Mouse (Mus musculus) right cerebral cortex, postnatal 14 days (tissue): ENCODE results near the gene Ubqln4.
A peak's percentile ranks its signal among the peaks of the same experiment; 100 is the strongest.

Experiments used
- DNase-seq: peaks from one replicate; pipeline ENCODE4 v3.0.0; 2022

The Ubqln4 gene

DNA sequence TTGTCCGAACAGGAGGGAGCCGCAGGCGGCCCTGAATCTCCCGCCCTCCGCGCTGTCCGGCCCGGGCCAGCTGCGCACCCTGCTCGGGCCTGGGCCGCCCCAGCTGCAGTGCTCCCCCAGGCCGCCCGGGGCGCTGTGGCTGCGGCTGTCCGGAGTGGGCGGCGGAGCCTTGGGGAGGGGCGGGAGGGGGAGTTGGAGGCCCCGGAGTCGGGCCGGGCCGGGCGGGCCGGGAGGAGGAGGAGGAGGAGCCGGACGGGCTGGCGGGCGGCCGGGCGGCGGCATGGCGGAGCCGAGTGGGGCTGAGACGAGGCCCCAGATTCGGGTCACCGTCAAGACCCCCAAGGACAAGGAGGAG lies at the start of gene Ubqln4:
Ubqln4 (plus strand) TSS at position 234 of the 355 bp plus-strand sequence.
- peak; percentile 85 for DNase-seq

DNA sequence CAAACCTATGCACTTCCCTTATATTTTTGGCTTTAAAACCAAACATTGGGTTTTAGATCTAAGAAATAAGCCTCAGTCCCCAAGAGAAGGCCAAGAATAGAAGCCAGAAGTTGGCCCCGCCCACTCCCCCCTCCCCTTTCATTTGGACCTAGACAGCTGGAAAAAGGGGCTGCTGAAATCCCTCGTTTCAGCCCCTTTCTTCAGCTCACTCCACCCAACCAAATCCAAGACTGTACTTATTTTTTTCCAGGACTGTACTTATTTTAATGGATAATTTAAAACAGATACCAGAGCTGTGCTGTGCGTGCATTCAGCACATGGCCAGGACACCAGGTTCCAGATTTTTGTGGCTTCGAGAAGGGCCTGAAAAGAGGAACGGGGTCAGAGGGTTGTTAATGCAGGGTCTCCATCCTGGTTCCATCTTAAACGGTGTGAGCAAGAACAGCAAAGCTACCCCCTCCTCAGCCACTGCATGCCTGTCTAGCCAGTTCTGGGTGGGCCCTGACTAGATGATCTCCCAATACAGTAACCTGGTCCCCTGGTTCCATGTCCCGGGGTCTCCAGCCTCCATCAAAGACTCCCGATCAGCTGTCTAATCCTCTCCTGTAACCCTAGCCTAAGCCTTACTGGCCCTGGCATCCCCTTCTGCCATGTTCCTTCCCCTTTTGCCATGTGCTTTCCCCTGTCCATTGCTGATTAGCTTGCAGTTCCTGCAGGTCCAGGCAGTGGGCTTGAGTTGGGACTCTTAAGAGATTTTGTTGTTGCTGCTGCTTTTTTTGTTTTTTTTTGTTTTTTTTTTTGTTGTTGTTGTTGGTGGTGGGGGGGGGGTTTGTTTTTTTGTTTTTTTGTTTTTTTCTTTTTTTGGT lies 49.4 kb upstream of the Ubqln4 start:
- no peak for DNase-seq

- no peak for DNase-seq
Observed at GRCm38 (mm10) chr3:88505081-88505480, 48.5 kb upstream of the Ubqln4 start.

- no peak for DNase-seq
Observed at GRCm38 (mm10) chr3:88505765-88506164, 47.8 kb upstream of the Ubqln4 start.

- no peak for DNase-seq
Observed at GRCm38 (mm10) chr3:88509250-88509649, 44.3 kb upstream of the Ubqln4 start.

- peak; percentile 91 for DNase-seq
Observed at GRCm38 (mm10) chr3:88509692-88510420, 43.7 kb upstream of the Ubqln4 start, which contains the start of gene Lmna. Gene Lmna, minus strand, starts transcription at chr3:88509956.

GRCm38 (mm10) chr3:88510421-88511289 lies 42.9 kb upstream of the Ubqln4 start:
- DNase-seq, result no peak

- no peak for DNase-seq
Observed at GRCm38 (mm10) chr3:88511559-88511958, 42.0 kb upstream of the Ubqln4 start.

GRCm38 (mm10) chr3:88512141-88512895 lies 41.2 kb upstream of the Ubqln4 start:
- DNase-seq, result no peak

DNA sequence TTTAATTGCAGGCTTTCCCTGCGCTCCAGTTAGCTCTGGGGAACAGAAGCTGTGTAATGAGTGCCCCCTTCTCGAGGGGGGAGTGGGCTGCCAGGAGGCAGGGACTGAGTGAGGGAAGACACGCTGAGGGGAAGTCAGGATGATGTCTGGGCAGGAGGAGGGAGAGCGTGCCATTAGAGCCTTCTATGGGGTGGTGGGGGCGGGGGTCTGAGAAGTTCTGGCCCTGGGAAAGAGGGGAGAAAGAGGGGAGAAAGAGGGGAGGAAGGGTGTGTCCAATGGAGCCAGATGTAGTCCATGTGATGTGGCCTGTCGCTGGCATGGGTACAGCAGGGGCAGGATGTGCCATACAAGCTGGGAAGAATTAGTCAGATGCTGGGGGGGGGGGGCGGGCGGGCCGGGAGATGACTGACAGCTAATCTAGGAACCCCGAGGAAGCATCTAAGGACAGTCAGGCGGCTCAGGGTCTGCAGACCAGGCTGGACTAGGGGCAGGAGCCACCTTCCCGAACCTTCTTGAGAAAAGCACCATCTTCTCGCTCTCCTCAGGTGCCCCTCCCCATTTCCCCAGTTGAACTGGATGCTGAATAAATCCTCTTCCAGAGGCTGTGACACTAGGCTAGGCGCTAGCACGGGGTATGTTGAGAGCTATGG lies 40.5 kb upstream of the Ubqln4 start:
- DNase-seq, result no peak

- DNase-seq, result no peak
Observed at GRCm38 (mm10) chr3:88513546-88514115, 39.9 kb upstream of the Ubqln4 start.

DNA sequence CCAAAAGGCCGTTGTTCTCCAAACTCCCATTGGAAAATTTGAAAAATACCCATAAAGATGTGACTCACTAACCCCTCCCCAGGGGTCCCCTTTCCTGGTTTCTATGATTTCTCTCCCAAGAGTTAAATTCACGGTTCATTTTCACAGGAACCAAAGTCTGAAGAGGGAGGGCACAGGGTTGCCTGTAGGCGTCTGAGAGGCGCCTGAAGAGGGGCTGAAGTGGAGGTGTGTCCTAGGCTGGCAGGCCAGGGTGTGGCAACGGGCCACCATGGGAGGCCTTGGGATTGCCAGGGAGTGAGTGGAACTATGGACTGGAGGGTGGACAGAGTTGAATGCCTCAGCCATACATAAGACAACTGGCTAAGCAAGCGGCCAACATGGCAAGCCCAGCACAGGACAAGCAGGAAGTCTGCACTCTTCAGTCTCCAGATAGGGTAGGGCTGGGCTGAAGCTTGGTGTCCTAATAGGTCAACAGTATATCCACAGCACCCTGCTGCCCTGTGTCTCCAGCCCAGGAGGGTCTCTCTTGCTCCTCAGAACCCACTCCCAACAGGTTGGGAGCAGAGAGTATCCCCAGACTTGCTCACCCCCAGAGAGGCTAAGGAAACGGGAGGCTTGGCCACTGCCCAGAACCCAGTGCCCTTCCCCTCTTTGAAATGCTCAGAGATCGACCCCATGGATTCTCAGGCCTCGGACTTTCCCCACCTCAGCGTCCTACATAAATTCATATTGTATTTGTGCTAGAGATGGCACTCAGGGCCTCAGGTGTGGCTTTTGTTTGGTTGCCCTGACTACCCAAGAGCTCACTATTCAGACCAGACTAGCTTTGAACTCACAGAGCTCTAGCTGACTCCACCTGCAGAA lies 39.1 kb upstream of the Ubqln4 start:
- DNase-seq, result no peak

GRCm38 (mm10) chr3:88515095-88515386 lies 38.5 kb upstream of the Ubqln4 start:
- no peak for DNase-seq

DNA sequence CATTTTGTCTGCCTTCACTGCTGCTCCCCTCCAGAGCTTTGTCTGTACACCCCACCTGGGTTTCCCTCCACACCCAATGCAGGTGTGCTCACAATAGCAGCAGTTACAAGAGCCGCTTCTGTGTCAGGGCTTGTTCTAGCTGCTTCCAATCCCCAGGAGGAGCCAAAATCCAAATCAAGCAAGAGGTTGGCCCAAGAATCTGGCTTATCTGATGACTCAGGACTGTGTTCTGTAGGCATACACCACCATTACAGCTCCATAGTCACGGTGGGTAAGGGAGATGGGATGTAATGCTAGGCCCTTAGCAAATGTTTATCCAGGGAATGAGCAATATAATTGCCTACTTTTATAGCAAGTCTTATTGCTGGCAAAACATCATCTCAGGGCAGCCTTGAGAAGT lies 37.2 kb upstream of the Ubqln4 start:
- DNase-seq, result no peak

- no peak for DNase-seq
Observed at GRCm38 (mm10) chr3:88518411-88518810, 35.1 kb upstream of the Ubqln4 start.

DNA sequence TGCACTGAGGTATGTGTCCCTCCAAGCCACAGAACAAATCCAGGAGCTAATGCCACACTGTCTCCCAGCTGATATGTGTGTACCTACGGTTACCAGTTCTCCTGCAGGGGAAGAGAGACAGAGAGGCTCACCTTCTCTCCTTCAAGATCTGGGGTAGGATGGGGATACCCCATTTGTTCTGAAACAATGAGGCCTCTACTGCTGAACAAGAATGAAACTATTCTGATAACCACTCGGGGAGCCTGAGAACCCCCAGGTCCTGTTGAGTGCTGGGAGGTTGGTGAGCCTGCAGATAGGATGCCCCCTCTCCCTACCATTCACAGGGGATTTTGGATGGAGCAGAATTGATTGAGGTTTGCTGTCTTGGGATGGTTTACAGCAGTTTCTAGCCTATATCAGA lies 33.5 kb upstream of the Ubqln4 start:
- DNase-seq, result no peak

DNA sequence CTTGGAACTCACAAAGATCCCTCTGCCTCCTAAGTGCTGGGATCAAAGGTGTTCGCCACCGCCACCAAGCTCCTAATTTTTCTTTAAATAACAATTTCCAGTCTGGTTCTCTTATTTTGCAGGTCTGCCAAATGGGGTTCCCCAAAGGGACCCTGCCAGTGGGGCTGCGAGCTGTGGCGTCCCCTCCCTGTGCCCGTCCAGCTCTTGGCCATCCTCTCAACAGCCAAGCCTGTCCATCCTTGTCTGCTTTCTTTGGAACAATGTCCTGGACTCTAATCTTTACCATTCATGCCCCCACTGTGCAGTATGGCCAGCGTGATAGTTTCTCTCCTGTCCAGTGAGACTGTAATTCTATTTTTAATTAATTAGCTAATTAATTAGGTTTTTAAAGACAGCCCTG lies 32.4 kb upstream of the Ubqln4 start:
- no peak for DNase-seq

DNA sequence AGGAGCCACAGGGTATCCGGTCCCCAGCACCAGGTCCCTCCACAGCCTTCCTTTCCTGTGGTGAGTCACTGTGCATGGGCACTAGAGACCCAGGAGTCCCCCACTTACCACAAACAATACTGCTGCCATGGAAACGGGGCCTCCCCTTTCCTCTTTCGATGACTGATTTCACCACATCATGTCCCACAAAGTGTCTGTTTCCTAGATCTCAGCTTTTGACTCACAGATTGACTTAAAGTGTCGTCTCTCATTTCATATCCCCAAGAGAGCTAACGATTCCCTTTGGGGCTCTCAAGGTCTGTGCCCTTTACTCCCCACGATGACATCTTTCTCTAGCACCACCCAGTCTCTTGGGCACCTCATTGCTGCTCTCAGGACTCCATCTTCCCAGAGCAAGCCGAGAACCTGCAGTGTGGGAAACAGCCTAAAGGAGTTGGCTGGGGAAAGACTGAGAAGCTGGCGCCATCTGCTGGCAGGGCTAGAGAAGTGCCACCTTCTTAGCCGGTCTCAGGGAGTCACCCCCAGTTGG lies 31.7 kb upstream of the Ubqln4 start:
- peak; percentile 56 for DNase-seq

DNA sequence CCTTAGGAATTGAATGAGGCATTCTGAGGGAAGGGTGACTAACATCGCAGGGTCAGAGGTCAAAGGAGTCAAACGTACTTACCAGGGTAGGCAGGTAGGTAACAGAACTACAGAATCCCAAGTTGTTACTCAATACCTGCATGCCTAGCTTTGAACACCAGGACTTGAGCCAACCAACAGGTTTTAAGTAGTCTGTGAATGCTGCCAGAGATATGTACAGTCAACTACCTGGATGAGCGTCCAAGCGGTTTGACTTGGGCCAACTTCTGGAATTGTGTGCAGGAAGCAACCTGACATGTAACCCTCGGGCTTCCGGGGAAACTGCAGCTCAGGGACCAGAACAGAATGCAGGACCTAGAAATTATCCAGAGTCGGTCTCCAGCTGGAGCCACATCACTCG lies 30.5 kb upstream of the Ubqln4 start:
- DNase-seq, result no peak

GRCm38 (mm10) chr3:88525021-88525420 lies 28.5 kb upstream of the Ubqln4 start:
- DNase-seq, result no peak
